Mouse (Mus musculus): ENCODE results near the gene Bag5.

GRCm38 (mm10) chr12:111752491-111752890 lies 39.4 kb upstream of the Bag5 start:
- TF ChIP-seq EP300 (IDR thresholded peaks at IDR 0.05; ENCODE audit: insufficient read depth, low read depth, low read length) (no peak), CTCF (IDR thresholded peaks at IDR 0.05) (no peak), POLR2A (IDR thresholded peaks at IDR 0.05; ENCODE audit: insufficient read depth, low read depth, low read length) (no peak)
